Mouse (Mus musculus) thymus, postnatal 25 days (tissue): ENCODE results near the gene Rnf43.

Source experiments
- DNase-seq: peaks from one replicate; pipeline ENCODE4 v3.0.0; 2022

Gene Rnf43

DNA sequence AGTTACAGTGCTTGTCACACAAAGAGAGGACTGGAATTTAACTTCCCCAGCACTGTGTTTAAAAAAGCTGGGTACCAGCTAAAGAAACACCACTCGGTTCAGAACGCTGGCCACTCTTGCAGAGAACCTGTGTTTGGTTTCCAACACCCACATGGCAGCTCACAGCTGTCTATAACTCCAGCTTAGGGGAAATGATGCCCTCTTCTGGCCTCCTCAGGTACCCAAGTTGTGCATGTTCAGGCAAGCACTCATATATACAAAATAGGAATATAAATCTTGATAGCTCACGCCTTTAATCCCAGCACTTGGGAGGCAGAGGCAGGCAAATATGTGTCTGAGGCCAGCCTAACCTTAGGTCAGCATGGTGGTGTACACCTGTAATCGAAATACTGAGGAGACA is 53.5 kb downstream of the Rnf43 start:
- no peak for DNase-seq

DNA sequence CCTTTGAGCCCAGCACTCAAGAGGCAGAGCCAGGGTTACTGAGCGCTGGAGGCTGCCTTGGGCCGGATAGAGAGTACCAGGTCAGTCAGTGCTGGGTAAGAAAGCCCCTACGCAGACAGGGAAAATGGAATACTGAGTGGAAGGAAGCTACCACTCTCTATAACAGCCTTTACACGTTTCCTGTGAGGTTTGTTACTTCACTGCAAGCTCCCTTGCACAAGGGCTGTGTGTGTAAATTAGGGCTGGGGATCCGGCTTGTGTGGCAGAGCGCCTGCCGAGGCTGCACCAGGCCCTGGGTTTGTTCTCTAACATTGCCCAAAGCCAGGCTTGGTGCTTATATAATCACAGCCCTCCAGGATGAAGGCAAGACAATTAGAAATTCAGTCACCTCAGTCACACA is 57.0 kb downstream of the Rnf43 start:
- DNase-seq = peak; percentile 36

DNA sequence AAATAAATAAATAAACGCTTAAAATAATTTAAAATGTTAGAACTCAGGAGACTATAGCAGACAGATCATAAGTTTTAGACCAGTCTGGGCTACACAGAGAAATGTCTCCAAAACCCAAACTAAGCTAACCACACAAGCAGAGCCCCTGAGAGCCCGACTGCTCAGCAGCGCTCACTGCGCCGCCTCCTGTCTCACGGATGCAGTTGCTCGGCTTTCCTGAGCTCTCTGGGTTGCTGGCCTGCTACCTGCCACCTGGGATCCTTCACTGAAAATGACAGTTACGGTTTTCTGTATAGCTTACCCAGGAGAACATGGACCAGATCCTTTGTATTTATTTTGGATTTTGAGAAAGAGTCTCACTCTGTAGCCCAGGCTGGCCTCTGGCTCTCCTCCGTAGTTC is 57.8 kb downstream of the Rnf43 start:
- peak; percentile 81 for DNase-seq

DNA sequence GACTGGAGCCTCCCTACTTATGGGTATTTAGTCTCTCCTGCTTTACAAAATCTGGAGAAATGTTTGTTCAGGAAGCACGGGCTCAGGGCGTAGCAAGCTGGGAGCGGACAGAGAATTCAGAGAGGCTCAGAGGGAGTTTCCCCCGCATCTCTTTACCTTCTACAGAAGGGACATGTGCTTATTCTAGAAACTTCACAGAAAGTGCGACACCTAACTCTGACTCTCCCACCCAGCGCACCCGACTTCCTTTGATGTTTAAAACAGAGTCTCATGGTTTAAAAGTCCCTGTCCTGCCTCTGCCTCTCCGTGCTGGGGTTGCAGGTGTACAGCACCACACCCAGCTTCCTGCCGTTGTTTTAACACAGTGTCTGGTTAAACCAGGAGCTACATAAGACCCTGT is 58.3 kb downstream of the Rnf43 start:
- peak; percentile 83 for DNase-seq

DNA sequence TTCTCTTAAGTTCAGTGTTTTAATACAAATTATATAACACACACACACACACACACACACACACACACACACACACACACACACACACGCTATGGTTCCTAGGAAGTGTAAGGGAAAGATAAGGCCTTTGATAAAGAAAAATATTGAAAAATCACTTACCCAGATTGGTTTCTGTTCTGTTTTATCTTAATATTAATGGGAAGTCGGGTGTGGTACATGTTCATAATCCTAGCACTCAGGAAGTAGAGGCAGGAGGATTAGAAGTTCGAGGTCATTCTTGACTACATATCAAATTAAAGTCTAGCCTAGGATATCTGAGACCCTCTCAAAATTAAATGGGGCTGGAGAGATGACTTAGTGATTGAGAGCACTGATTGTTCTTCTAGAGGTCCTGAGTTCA is 59.6 kb downstream of the Rnf43 start:
- no peak for DNase-seq

DNA sequence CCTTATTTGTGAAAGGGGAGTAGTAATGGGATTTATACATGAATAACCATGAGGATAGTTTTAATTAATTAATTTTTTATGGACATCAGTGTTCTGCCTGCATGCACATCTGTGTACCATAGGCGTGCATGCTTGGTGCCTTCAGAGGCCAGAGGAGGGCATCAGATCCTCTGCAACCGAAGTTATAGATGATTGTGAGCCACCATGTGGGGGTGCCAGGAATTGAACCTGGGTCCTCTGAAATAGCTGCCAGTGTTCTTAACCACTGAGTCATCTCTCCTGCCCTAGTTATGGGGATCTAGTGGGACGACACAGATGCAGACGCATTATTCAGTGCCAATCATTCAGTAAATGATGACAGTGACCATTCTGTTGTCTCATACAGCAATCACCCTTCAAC is 60.4 kb downstream of the Rnf43 start:
- DNase-seq = no peak

DNA sequence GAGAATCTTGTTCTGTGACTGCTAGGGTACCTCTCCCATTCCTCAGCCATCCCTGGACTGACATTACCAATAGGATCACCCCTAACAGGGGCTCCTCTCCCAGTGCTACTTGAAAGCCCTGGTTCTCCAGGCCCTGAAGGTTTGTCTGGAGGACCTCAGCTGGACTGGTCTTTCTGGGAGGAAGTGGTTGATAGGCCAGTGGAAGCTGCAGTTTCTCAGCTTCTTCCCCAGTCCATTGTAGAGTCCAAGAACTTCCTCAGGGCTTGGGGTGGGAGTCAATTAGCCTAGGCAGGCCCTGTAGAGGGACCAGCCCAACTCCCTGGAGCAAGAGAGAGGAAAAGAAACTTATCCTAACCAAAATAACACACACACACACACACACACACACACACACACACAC is 63.0 kb downstream of the Rnf43 start:
- peak; percentile 31 for DNase-seq

DNA sequence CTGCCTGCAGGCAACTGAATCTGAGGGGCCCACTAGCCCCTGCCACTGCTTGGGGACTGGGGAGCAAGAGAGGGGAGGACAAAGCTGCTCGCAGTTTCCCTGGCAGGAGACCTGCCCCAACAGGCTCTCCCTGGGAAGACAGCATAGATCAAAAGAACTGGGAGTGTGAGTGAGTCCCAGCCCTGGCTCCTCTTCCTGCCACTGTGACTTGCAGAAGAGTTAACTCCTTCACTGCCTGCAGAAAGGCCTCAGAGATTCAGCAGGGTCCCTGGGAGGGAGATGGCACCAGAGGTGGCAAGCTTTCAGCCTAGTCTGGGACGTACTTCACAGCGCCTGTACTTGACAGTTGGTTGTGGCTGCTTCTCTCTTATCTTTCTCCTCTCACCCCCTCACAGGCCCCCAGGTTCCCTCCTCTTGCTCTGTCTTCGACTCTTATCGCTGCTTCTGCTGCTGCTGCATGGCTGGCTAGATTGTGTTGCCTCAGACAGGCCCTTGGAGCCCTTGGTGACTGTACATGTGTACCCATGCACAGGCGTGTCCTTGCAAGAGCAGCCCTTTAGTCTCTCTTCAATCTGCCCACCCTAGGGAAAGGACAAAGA is 63.5 kb downstream of the Rnf43 start:
- DNase-seq = peak; percentile 83

DNA sequence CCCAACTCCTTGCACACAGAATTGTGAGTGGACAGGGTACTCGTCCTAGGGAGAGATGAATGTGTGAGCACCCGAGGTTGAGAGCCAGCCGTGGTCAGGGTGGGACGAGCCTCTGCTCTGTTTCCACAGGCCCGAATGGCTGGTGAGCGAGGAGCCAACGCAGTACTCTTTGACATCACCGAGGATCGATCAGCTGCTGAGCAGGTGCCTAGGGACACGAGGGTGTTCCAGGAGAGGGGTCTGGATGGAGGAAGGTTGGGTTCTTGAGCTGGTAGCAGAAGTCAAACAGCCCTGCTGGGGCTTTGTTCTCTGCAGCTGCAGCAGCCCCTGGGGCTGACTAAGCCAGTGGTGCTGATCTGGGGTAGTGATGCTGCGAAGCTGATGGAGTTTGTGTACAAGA is 64.5 kb downstream of the Rnf43 start:
- DNase-seq = peak; percentile 75

DNA sequence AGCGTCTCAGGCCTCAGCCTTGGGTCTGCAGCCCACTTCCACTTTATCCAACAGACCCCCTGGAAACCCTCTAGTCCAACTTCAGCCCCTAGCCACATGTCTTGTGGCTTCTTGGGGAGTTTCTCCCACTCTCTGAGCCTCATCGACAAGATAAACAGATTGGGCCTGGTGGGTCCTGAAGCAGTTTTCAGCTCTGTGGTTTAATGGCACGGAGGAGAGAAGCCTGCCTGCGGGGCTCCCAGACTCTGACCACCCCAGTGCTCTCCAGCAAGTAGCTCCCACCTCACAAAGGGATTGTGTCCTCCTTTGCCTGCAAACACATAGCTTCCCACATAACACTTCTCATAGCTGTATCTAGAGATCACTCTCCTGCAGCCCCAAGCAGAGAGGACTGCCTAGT is 64.9 kb downstream of the Rnf43 start:
- no peak for DNase-seq

DNA sequence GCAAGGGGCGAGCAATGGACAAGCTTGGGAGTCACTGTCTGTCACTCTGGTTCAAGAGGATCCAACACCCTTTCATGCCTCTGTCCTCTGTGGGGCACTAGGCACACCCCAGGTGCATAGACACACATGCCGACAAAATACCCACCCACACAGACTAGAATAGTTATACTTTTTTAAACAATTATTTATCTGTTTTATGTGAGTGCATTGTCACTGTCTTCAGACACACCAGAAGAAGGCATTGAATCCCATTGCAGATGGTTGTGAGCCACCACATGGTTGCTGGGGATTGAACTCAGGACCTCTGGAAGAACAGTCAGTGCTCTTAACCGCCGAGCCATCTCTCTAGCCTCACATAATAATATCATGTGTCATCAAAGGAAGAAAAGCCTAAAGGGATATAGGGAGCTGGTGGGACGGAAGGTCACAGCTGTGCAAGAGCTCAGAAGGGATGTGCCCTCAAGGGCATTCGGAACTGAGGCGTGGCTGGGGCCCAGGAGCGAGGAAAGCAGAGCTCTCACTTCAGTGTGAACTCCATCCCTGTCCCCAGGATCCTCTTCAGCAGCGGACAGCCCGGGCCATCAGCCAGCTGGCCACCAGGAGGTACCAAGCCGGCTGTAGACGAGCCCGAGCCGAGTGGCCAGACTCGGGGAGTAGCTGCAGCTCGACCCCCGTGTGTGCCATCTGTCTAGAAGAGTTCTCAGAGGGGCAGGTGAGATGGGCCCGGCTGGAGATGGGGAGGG is 66.5 kb downstream of the Rnf43 start:
- no peak for DNase-seq

DNA sequence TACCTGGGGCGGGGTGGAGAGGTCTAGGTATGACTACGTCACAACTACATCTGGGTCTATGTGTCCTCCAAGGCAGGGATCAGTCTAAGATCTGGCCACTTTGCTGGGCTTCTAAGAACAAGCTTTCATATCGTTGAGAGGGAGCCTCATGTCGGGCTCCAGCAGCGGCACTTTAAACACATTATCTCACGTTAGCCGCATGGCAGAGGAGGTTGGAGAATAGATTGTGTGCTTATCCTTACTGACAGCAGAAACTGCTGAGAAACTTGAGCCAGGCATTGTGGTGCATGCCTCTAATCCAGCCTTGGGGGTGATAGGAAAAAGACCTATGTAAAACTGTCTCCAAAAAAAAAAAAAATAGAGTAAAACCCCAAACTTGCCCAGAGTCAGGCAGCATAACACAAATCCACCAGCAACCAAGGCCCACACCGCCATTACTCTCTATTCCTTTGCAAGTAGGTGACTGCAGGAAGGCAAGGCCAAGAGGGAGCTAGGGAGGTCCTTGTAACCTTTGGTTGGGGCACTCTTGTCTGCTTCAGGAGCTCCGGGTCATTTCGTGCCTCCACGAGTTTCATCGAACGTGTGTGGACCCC is 67.2 kb downstream of the Rnf43 start:
- no peak for DNase-seq

DNA sequence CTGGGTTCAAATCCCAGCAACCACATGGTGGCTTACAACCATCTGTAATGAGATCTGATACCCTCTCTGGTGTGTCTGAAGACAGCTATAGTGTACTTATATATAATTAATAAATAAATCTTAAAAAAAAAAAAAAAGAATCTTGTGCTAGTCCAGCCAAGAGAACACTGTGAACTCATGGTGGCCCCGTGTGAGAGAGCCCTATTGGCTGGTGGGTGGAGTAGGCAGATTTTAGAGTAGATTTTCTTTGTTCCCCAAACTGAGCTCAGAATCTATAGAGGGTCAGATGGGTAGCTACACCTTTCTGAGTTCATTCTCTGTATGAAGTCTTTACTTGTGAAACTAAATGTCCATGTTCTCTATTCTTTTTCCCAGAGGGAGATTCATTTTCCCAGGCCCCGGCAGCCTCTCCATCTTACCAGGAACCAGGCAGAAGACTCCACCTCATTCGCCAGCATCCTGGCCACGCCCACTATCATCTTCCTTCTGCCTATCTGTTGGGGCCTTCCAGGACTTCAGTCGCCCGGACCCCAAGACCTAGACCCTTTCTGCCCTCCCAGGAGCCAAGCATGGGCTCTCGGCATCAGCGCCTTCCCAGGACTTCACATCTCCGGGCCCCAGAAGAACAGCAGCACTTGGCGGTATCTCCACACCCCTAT is 68.3 kb downstream of the Rnf43 start:
- no peak for DNase-seq

DNA sequence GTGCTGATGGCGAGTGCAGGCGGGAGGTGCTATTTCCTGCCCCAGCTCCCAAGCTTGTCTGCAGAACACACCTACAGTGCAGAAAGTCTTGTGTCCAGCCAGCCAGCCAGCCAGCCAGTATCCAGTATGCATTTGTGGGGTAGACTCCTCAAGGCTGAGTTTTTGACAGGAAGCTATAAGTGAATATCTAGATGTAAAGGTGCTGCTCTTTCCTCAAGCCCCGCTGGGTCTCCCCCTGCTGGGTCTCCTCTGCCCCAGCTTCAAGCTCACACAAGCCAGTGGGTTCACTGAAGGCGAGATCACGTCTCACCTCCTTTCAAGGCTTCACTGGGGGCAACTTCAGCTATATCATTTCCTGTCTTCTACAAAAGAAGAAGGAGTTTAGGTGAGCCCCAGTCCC is 71.8 kb downstream of the Rnf43 start:
- peak; percentile 82 for DNase-seq

DNA sequence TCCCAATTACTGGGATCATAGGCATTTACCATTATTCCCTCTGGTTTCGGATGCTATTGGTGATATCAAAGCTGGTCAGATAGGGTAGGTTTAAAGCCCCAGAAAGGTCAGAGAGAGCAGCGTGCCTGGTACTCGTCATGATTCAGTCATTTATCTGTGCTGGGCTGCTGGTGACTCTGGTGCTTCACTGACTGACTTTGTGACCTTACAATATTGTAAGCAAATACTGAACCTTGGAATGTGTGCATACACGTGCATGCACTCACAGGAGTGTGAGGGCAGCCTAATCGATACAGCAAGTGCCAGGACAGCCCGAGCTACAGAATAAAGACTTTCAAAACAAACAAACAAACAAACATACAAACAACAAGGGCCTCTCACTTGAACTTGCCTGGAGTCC is 73.2 kb downstream of the Rnf43 start:
- no peak for DNase-seq

DNA sequence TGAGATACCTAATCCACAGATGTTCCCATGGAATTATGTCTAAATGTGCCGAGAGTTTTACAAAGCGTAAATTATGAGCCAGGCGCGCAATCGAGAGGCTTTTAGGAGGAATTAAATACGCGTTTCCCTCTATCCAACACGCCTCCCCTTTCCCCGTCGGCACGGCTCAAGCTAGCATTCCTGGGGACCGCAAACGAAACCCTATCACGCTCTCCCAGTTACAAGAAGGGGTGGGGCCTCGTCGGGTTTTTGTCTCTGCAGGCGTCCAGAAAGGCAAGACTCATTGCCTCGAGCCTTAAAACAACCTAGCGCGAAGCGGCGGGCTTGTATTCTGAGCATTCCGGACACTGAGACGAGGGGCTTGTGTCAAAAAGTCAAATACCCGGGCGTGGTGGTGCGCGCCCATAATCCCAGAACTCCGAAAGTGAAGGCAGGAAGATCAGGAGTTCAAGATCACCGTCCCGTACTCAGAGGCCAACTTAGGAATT is 74.2 kb downstream of the Rnf43 start:
- peak; percentile 80 for DNase-seq

DNA sequence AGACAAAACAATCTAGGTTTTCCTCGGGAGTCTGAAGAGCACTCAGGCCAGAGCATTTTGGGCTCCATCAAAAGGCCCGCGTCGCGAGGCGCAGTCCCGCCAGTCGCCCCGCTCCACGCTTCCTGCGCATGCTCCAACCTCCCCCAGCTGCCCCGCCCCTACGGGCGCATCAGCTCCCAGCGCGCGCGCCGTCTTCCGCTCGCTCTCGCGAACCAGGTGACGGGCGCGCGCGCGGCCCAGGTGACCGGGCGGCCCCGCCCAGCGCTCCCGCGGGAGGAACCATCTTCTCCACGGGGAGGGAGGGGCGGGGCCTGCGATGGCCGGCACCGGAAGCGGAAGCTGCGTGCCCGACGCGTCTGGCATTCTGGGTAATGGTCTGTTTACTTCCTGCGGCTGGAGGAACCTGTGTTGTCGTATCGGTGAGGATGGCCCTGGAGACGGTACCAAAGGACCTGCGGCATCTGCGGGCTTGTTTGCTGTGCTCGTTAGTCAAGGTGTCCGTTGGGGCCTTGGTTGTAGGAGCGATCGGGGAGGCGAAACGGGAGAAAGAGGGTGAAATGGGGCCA is 74.7 kb downstream of the Rnf43 start, which contains the start of gene Supt4a:
Supt4a (plus strand) TSS at position 378 of the 566 bp plus-strand sequence.
- peak; percentile 99 for DNase-seq

DNA sequence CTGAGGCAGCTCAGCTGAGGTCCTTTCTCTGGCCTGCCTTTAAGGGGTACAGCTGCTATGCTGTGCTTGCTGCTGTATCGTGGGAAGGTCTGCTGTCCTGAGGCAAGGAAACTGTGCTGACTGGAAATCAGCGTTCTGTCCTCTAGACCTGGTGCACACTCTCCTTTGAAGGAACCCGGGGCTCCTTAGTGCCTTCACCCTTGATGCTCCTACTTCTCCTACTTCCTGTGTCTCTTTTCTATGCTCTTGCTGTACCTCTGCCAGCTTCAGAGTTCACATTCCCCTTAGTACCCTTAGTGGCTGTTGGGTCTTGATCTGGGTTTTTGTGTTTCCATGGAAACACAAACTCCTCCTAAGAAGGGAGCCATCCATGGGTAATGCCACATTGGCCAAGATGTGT is 81.2 kb downstream of the Rnf43 start:
- DNase-seq = no peak

DNA sequence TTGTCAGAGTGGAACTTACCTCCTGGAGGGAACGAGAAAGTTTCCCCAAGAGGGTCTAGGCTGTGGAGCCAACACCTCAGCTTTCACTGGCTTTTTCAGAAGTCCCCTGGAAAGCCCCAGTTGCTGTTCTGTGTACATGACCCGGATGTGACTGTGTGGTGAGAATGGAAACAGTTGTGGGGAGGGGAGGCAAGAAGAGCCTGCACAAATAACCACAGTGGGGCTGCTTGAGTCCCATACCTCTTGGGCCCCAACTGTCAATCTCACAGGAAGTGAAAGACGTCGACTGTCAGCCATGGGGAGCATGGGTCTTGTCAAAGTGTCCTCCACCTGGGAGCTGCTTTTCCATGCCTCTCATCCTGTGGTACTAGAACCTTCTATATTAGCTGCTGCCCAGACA is 82.4 kb downstream of the Rnf43 start:
- DNase-seq = peak; percentile 81

DNA sequence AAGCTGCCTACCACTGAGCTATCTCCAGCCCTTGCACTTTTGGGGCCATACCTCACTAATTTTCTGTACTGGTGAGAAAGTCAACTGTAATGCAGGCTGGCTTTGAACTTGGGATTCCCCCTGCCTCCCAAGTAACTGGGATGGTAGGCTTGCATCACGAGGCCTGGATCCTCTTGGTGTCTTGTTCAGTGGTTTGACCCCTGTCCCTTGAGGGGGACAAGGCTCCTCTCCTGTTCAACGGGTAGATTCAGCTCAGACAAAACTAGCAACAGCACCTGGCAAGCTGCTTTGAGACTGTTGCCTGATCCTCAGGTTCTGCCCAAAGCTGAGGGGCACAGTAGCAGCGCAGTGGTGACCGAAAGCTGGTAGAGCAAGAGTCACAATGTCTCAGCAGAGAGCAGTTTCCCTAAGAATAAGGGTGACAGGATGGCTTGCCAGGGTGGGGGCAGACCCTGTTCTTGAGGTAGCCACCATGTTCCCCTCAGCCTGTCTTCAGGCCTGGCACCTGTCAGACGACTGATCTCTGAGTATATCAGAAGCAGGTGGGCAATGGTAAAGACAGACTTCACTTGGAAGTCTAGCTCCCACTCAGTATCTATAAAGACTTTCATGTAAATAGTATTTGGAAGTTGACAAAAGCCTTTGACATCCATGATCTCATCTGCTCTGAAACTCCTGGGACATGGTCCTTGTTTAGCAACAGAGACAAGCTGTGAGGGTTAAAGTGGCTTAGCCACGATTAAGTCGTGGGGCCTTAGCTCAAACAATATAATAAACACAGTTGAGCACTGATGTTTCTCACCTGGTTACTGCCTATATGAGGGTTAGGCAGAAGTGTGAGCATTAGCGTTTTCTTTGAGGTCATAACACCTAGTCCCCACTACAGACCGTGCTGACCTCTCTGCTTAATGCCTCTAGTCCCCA is 83.4 kb downstream of the Rnf43 start:
- DNase-seq = peak; percentile 54

DNA sequence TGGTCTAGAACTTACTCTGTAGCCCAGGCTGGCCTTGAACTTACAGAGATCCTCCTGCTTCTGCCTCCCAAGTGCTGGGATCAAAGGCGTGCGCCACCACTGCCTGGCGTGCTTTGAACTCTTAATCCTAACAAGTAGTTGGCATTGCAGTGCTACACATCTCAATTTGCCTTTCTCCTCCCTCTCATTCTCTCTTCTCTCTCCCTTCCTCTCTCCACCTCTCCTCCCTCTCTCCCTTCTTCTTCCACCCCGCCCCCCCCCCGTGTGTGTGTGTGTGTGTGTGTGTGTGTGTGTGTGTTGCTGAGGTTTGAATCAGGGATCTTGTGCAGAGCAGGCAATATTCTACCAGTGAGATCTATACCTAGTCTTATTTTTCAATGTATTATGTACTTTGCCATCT is 84.8 kb downstream of the Rnf43 start:
- no peak for DNase-seq

DNA sequence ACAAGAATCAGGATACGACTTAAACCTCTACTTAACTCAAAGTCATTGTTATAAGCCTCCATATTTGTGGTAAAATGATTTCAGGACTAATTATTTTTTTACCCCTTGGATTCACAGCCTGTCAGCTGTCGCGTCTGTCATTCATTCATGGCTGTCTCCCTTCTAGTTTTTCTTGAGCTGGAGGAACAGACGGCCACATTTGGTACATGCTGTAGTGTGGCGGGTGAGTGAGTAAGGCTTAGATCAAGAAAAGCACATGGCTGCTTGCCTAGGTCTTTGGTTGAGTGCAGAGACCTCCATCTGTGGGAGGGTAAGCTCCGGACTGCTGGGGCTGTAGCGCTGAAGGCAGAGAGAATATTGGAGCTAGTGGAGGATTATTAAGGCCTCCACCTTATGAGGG is 85.2 kb downstream of the Rnf43 start:
- no peak for DNase-seq
